Mouse (Mus musculus): ENCODE data around the gene Anapc11.

- no peak for TF ChIP-seq EP300 (IDR thresholded peaks at IDR 0.05; ENCODE audit: insufficient read depth, low read depth, low read length)
- no peak for TF ChIP-seq POLR2A (IDR thresholded peaks at IDR 0.05; ENCODE audit: insufficient read depth, low read length)
- no peak for TF ChIP-seq CTCF (IDR thresholded peaks at IDR 0.05; ENCODE audit: low read depth, low read length)
These were observed 14.3 kb upstream of the Anapc11 start for GRCm38 (mm10) chr11:120583937-120584336.

Measured in ES-Bruce4 (cell line).